Mouse (Mus musculus) heart, embryonic 11.5 days (tissue): ENCODE data around the gene Nox1. TPM values are rescaled to one million over a fixed set of nuclear protein-coding genes. Genes with fewer than 3 reads are reported as not detected.

Experiments used
- microRNA-seq: library from miRNA; unstranded; fragments of <30 nt; microRNA quantifications from one replicate; pipeline ENCODE4, GENCODE M21; 2016; ENCODE audit warnings: borderline number of aligned reads
- polyA plus RNA-seq: library from polyadenylated mRNA; unstranded; fragments of >200 nt; fragmentation: Nextera tagmentation; extraction: Ambion mirVana; gene quantifications from 2 replicates; pipeline ENCODE4 v1.2.1, GENCODE M21; 2014

The Nox1 gene
- polyA plus RNA-seq, 1 experiment from 2014 or later, result 0.24 TPM

Small RNA genes lying within 50 kb of the gene (microRNA-seq; reads per million reads assigned to microRNA genes)
- 0.34 reads per million for gene Mir3112

Other genes starting within 250 kb of the Nox1 start
- 2.6 and 3.3 TPM in 2 replicates for gene Sytl4, start 240.1 kb downstream of the Nox1 start, polyA plus RNA-seq
- 36.3 and 42.6 TPM in 2 replicates for gene Cstf2, start 162.8 kb downstream of the Nox1 start, polyA plus RNA-seq
- 0.13 and 0.14 TPM in 2 replicates for gene Xkrx, start 59.9 kb downstream of the Nox1 start, polyA plus RNA-seq
- 0.09 TPM in 1 of 2 replicates, not detected in the other for gene Arl13a, start 34.5 kb downstream of the Nox1 start, polyA plus RNA-seq
- 31.4 and 33.1 TPM in 2 replicates for gene Trmt2b, start 55.0 kb upstream of the Nox1 start, polyA plus RNA-seq
- gene Tmem35a, start 73.3 kb upstream of the Nox1 start, polyA plus RNA-seq, result 2.8 and 3.6 TPM in 2 replicates
- 28.6 and 28.7 TPM in 2 replicates for gene Cenpi, start 86.1 kb upstream of the Nox1 start, polyA plus RNA-seq
- 0.59 and 0.93 TPM in 2 replicates for gene Drp2, start 182.6 kb upstream of the Nox1 start, polyA plus RNA-seq